9 mouse cellular contexts compared by ENCODE assay signal in the genomic region with DNA sequence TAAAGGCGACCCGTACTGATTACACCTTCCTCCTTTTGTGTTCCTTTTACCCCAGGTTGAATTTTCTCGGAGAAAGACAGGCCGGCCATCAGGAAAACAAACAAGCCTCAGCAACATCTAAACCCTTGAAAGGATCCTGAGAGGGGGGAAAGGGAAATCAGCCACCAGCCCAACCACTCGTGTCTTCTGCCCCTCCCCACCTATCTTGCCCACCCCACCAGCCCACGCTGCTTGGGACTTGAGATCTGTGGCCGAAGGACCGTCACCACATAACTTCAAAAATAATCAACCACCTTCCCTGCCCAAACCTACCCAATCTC. TPM values are rescaled to one million over a fixed set of nuclear protein-coding genes. Genes with fewer than 3 reads are reported as not detected.
DNase-seq lines count a peak whose midpoint lies in the region; ATAC-seq and TF ChIP-seq lines count a peak whose summit lies in the region.
"Had no signal": no experiment of that assay in that cellular context is flagged by ENCODE, and none has a peak within 500 bp of the region (broad histone marks: within the 10 kb centered on the region; RNA-seq: fewer than 3 reads in every experiment).

No protein-coding gene starts in this region.

- peaks cover 58% of the 10 kb centered on the region for H3K4me1 ChIP-seq in E14TG2a.4 (replicated peaks; ENCODE audit: low read depth, low read length)
- H3K4me1 ChIP-seq in forebrain, embryonic 12.5 days = peaks cover 33% of the 10 kb centered on the region
- H3K4me1 ChIP-seq in midbrain, embryonic 15.5 days = peaks cover 40% of the 10 kb centered on the region

- H3K27ac ChIP-seq in gastrocnemius, adult 2 months = peak overlapping the region; percentile 94
- peak overlapping the region; percentile 99 for H3K27ac ChIP-seq in forebrain, embryonic 12.5 days
- peak overlapping the region; percentile 96 for H3K27ac ChIP-seq in midbrain, embryonic 15.5 days

- no peaks in the 10 kb centered on the region for H3K27me3 ChIP-seq in E14TG2a.4 (ENCODE audit: insufficient read depth, low read length)
- H3K27me3 ChIP-seq in forebrain, embryonic 12.5 days = no peaks in the 10 kb centered on the region
- H3K27me3 ChIP-seq in midbrain, embryonic 15.5 days (replicated peaks) = no peaks in the 10 kb centered on the region
- H3K27me3 ChIP-seq: Patski had no signal

- peak; percentile 57 for DNase-seq in gastrocnemius, adult 2 months
- no peak for DNase-seq in gastrocnemius, postnatal 14 days
- DNase-seq in kidney, postnatal 36 days = peak; percentile 20 to 50
- no peak for DNase-seq in c-Kit-positive CD71-positive TER-119-positive erythroid progenitor cells, embryonic 14.5 days (ENCODE audit: low spot score)
- DNase-seq in layer of hippocampus, adult 9-10 months (ENCODE audit: low spot score) = no peak

- no peaks in the 10 kb centered on the region for H3K9me3 ChIP-seq in E14TG2a.4 (ENCODE audit: low read length)
- no peaks in the 10 kb centered on the region for H3K9me3 ChIP-seq in forebrain, embryonic 12.5 days
- H3K9me3 ChIP-seq in midbrain, embryonic 15.5 days = no peaks in the 10 kb centered on the region

- no peak for ATAC-seq in forebrain, embryonic 12.5 days (ENCODE audit: low FRiP score)
- no peak for ATAC-seq in midbrain, embryonic 15.5 days (replicated peaks)

- H3K36me3 ChIP-seq in E14TG2a.4 (ENCODE audit: insufficient read depth, low read length) = peaks cover 69% of the 10 kb centered on the region
- H3K36me3 ChIP-seq in forebrain, embryonic 12.5 days (replicated peaks) = peaks cover 26% of the 10 kb centered on the region
- H3K36me3 ChIP-seq in midbrain, embryonic 15.5 days (replicated peaks) = 0 out of 2 replicates have a peak, but pooled peaks cover 5% of the 10 kb centered on the region

- H3K9ac ChIP-seq in forebrain, embryonic 12.5 days = peak overlapping the region; percentile 98
- peak overlapping the region; percentile 89 for H3K9ac ChIP-seq in midbrain, embryonic 15.5 days

- intact Hi-C loops in gastrocnemius, adult 2 months (cut with DNase I) = loop anchor here (2.0 kb wide), 1 partner anchor 80 kb away; no protein-coding TSS in a partner anchor
- intact Hi-C loops in gastrocnemius, postnatal 14 days (cut with DNase I; ENCODE audit: low total_unique reads) = no loop called here

- WGBS in forebrain, embryonic 12.5 days = under 1% methylated on average over 8 of the region's 8 CpGs
- WGBS in midbrain, embryonic 15.5 days = under 1% methylated on average over 8 of the region's 8 CpGs

- TF ChIP-seq CTCF in gastrocnemius, adult 2 months (IDR thresholded peaks at IDR 0.05) = no peak
- no peak for TF ChIP-seq CTCF in E14TG2a.4 (conservative IDR thresholded peaks at IDR 0.05; ENCODE audit: low read length)

- peak overlapping the region; percentile 90 for H3K4me3 ChIP-seq in gastrocnemius, adult 2 months
- H3K4me3 ChIP-seq in E14TG2a.4 (replicated peaks; ENCODE audit: low read length) = peak overlapping the region; percentile 99
- peak overlapping the region; percentile 68 for H3K4me3 ChIP-seq in forebrain, embryonic 12.5 days (replicated peaks)
- H3K4me3 ChIP-seq in midbrain, embryonic 15.5 days = peak overlapping the region; percentile 57

- peak overlapping the region; percentile 72 for H3K4me2 ChIP-seq in forebrain, embryonic 12.5 days
- H3K4me2 ChIP-seq in midbrain, embryonic 15.5 days = peak overlapping the region; percentile 75

RNA-seq across cellular contexts. Expression of gene Ppp1r10, which starts 0.9 kb away (rescaled TPM):
- 10 to 100 TPM; 15.6 to 34.8 TPM for total RNA-seq in gastrocnemius, adult 2 months (2021)
- total RNA-seq in gastrocnemius, postnatal 14 days (2021) = 10 to 100 TPM; 26.0 to 28.3 TPM
- 65.4 and 70.4 TPM in 2 replicates for polyA plus RNA-seq in forebrain, embryonic 12.5 days (2016; fragmentation: Nextera tagmentation; extraction: Ambion mirVana)
- 47.1 and 47.8 TPM in 2 replicates for polyA plus RNA-seq in midbrain, embryonic 15.5 days (2015; fragmentation: Nextera tagmentation; extraction: Ambion mirVana)

RNA-seq across cellular contexts. Expression of gene Mrps18b, which starts 0.9 kb away (rescaled TPM):
- total RNA-seq in gastrocnemius, adult 2 months (2021) = 10 to 100 TPM; 58.6 to 65.4 TPM
- 10 to 100 TPM; 51.6 to 51.9 TPM for total RNA-seq in gastrocnemius, postnatal 14 days (2021)
- 56.2 and 56.6 TPM in 2 replicates for polyA plus RNA-seq in forebrain, embryonic 12.5 days (2016; fragmentation: Nextera tagmentation; extraction: Ambion mirVana)
- 49.3 and 54.2 TPM in 2 replicates for polyA plus RNA-seq in midbrain, embryonic 15.5 days (2015; fragmentation: Nextera tagmentation; extraction: Ambion mirVana)

RNA-seq across cellular contexts. Expression of gene Atat1, which starts 7.2 kb away (rescaled TPM):
- 1 to 10 TPM; 2.8 to 4.2 TPM for total RNA-seq in gastrocnemius, adult 2 months (2021)
- 1 to 10 TPM; 3.5 to 4.3 TPM for total RNA-seq in gastrocnemius, postnatal 14 days (2021)
- 277 and 280 TPM in 2 replicates for polyA plus RNA-seq in forebrain, embryonic 12.5 days (2016; fragmentation: Nextera tagmentation; extraction: Ambion mirVana)
- polyA plus RNA-seq in midbrain, embryonic 15.5 days (2015; fragmentation: Nextera tagmentation; extraction: Ambion mirVana) = 482 and 507 TPM in 2 replicates

RNA-seq across cellular contexts. Expression of gene 2310061I04Rik, which starts 19.9 kb away (rescaled TPM):
- total RNA-seq in gastrocnemius, adult 2 months (2021) = 10 to 100 TPM; 73.0 to 78.4 TPM
- 10 to 100 TPM; 55.3 to 65.1 TPM for total RNA-seq in gastrocnemius, postnatal 14 days (2021)
- 26.7 and 29.4 TPM in 2 replicates for polyA plus RNA-seq in forebrain, embryonic 12.5 days (2016; fragmentation: Nextera tagmentation; extraction: Ambion mirVana)
- 68.2 and 72.8 TPM in 2 replicates for polyA plus RNA-seq in midbrain, embryonic 15.5 days (2015; fragmentation: Nextera tagmentation; extraction: Ambion mirVana)

RNA-seq across cellular contexts. Expression of gene Dhx16, which starts 37.5 kb away (rescaled TPM):
- total RNA-seq in gastrocnemius, adult 2 months (2021) = 10 to 100 TPM; 13.2 to 16.2 TPM
- 10 to 100 TPM; 10.5 to 11.9 TPM for total RNA-seq in gastrocnemius, postnatal 14 days (2021)
- 48.0 and 54.8 TPM in 2 replicates for polyA plus RNA-seq in forebrain, embryonic 12.5 days (2016; fragmentation: Nextera tagmentation; extraction: Ambion mirVana)
- 36.3 and 40.4 TPM in 2 replicates for polyA plus RNA-seq in midbrain, embryonic 15.5 days (2015; fragmentation: Nextera tagmentation; extraction: Ambion mirVana)

Comparison
In these comparisons a context has a peak if more than half of its experiments do, and no peak if none do; other contexts are left out.
1. DNase-seq: peak in gastrocnemius, adult 2 months (single experiment) and kidney, postnatal 36 days (2 of 2); none in gastrocnemius, postnatal 14 days (single experiment), c-Kit-positive CD71-positive TER-119-positive erythroid progenitor cells, embryonic 14.5 days (single experiment) and layer of hippocampus, adult 9-10 months (single experiment).
2. Peak in every context shown above with its lines, with median percentiles within 50 percentile points of each other: H3K27ac ChIP-seq and H3K4me3 ChIP-seq.